Mouse (Mus musculus): ENCODE data around the gene Ecm1.

DNA sequence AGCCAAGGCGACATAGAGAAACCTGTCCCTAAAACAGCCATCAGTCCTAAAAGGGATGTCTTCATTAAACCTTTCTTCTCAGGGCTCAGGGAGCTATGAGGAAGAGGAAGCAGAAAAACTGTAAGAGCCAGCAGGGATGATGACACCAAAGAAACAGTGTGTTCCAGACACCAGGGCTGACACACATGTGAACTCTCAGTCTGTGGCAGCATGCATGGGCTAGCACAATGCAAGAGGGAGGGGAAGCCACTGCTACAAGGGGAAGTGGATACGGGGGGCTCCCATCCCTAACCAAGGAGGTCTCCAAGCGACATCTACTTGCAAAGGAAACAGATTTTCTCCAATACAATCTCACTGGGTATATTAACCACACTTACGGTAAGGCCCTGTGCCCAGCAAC is 33.1 kb downstream of the Ecm1 start:
- TF ChIP-seq EP300 (IDR thresholded peaks at IDR 0.05; ENCODE audit: low read depth) (no peak), CTCF (IDR thresholded peaks at IDR 0.05; ENCODE audit: low read depth) (no peak)

Measured in heart, postnatal 0 days (tissue).